Mouse (Mus musculus): Measurements from ENCODE around the gene A630095N17Rik. TPM values are rescaled to one million over a fixed set of nuclear protein-coding genes. Genes with fewer than 3 reads are reported as not detected.

A630095N17Rik gene
- polyA plus RNA-seq, 1 experiment from 2014 or later = not detected

DNA sequence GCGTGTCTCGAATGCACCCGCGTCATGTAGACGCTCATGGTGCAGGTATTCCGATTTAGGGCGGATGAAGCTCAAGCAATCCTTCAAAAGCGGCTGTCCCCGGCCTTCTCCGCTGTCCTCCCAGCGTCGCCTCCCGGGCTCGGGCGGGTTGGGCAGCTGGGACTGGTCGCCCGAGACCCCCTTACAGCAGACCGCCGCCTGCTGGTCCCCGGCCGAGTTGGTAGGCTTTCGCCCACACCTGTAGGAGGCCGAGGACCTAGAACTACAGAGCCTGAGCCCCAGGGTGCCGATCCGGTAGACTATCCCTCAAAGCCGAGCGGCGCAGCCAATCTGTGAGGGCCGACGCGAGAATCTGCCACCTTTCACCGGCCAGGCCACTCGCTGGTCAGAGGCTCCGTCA is 12.4 kb downstream of the A630095N17Rik start, which contains the start of gene Tuba4a:
Gene Tuba4a, minus strand, starts transcription at position 335 of the 400 bp plus-strand sequence.
- Histone ChIP-seq H3K9me3 (ENCODE audit: control insufficient read depth, low read length) (no peaks in the 10 kb centered on the region), H3K4me3 (ENCODE audit: low read depth, low read length) (peak within 1 kb of the TSS; percentile 57), H3K27ac (replicated peaks; ENCODE audit: low read depth, low read length) (no peak within 1 kb of the TSS), H3K27me3 (replicated peaks; ENCODE audit: control insufficient read depth, insufficient read depth, low read length) (peaks cover 53% of the 10 kb centered on the region), H3K4me2 (ENCODE audit: low read depth, low read length) (peak within 1 kb of the TSS; percentile 95), H3K4me1 (ENCODE audit: control insufficient read depth, insufficient read depth, low read length) (peaks cover 7% of the 10 kb centered on the region; the same call in 1 of the 2 replicates), H3K36me3 (ENCODE audit: control insufficient read depth, insufficient read depth, low read length) (peaks cover 16% of the 10 kb centered on the region), H3K9ac (ENCODE audit: low read depth, low read length) (peak within 1 kb of the TSS; percentile 52)
- ATAC-seq (ENCODE audit: low read depth) (peak; percentile 41), DNase-seq (ENCODE audit: low spot score) (no peak)
- WGBS = under 1% methylated on average over 22 of the region's 34 CpGs

DNA sequence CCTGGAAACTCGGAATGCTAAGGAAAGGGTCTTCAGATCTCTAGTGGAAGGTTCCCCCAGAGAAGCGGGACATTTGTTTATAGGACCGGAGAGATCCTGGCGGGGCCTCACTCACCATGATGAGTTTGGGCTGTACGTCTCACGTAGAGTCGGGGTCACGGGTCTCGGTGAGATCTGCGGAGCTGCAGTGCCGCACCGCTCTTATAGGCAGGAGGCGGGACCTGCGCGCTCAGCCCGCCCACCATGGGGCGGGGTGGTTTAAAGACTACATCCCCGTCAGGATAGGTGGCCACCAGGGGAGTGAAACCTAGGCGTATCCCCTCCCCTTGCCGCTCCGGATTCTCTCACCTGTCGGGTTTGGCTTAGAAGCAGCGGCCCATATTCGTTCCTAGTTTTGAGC is 12.8 kb downstream of the A630095N17Rik start:
- Histone ChIP-seq H3K27me3 (replicated peaks; ENCODE audit: control insufficient read depth, insufficient read depth, low read length) (peaks cover 53% of the 10 kb centered on the region), H3K27ac (replicated peaks; ENCODE audit: low read depth, low read length) (no peak overlapping the region), H3K9me3 (ENCODE audit: control insufficient read depth, low read length) (no peaks in the 10 kb centered on the region), H3K4me2 (ENCODE audit: low read depth, low read length) (peak overlapping the region; percentile 95), H3K36me3 (ENCODE audit: control insufficient read depth, insufficient read depth, low read length) (peaks cover 20% of the 10 kb centered on the region), H3K4me1 (ENCODE audit: control insufficient read depth, insufficient read depth, low read length) (peaks cover 7% of the 10 kb centered on the region; the same call in 1 of the 2 replicates), H3K4me3 (ENCODE audit: low read depth, low read length) (peak overlapping the region; percentile 57), H3K9ac (ENCODE audit: low read depth, low read length) (peak overlapping the region; percentile 52)
- 0% methylated on average over 18 of the region's 24 CpGs for WGBS
- peak; percentile 93 for ATAC-seq (ENCODE audit: low read depth)
- DNase-seq (ENCODE audit: low spot score) = peak; percentile 89

- ATAC-seq (ENCODE audit: low read depth) (peak; percentile 64), DNase-seq (ENCODE audit: low spot score) (peak; percentile 47)
- Histone ChIP-seq H3K4me1 (ENCODE audit: control insufficient read depth, insufficient read depth, low read length) (peaks cover 7% of the 10 kb centered on the region; the same call in 1 of the 2 replicates), H3K36me3 (ENCODE audit: control insufficient read depth, insufficient read depth, low read length) (peaks cover 27% of the 10 kb centered on the region), H3K4me3 (ENCODE audit: low read depth, low read length) (peak overlapping the region; percentile 57), H3K27ac (replicated peaks; ENCODE audit: low read depth, low read length) (no peak overlapping the region), H3K27me3 (replicated peaks; ENCODE audit: control insufficient read depth, insufficient read depth, low read length) (peaks cover 53% of the 10 kb centered on the region), H3K9me3 (ENCODE audit: control insufficient read depth, low read length) (no peaks in the 10 kb centered on the region), H3K9ac (ENCODE audit: low read depth, low read length) (peak overlapping the region; percentile 52), H3K4me2 (ENCODE audit: low read depth, low read length) (peak overlapping the region; percentile 95)
- WGBS = 2% methylated on average over 38 of the region's 38 CpGs
Measured at GRCm38 (mm10) chr1:75218227-75219001, 13.5 kb downstream of the A630095N17Rik start.

DNA sequence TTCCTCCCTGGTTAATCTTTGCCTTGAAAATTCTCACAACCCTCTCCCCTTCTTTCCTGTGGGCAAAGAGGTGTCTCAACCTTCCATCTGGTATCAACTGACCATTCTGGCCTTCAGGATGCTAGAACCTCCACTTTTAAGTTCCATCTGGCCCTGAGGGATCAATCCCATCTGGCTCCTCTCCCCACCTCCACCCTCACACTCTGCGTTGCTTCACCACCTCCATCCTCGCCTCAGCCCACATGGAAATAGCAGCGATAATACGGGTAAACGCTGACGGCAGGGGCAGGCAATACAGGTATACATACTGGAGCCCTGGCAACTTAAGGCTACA is 14.0 kb downstream of the A630095N17Rik start:
- 0 out of 2 replicates have a peak overlapping the region, but pooled peaks have one; percentile 52 for H3K9ac ChIP-seq (ENCODE audit: low read depth, low read length)
- DNase-seq (ENCODE audit: low spot score) (no peak), ATAC-seq (ENCODE audit: low read depth) (no peak; the same call in 1 of the 2 replicates)
- peaks cover 32% of the 10 kb centered on the region for H3K36me3 ChIP-seq (ENCODE audit: control insufficient read depth, insufficient read depth, low read length)
- peaks cover 53% of the 10 kb centered on the region for H3K27me3 ChIP-seq (replicated peaks; ENCODE audit: control insufficient read depth, insufficient read depth, low read length)
- WGBS = under 1% methylated on average over 6 of the region's 6 CpGs
- H3K4me1 ChIP-seq (ENCODE audit: control insufficient read depth, insufficient read depth, low read length) = peaks cover 7% of the 10 kb centered on the region; the same call in 1 of the 2 replicates
- peak overlapping the region; percentile 95 for H3K4me2 ChIP-seq (ENCODE audit: low read depth, low read length)
- no peak overlapping the region for H3K27ac ChIP-seq (replicated peaks; ENCODE audit: low read depth, low read length)
- peak overlapping the region; percentile 57 for H3K4me3 ChIP-seq (ENCODE audit: low read depth, low read length)
- no peaks in the 10 kb centered on the region for H3K9me3 ChIP-seq (ENCODE audit: control insufficient read depth, low read length)

GRCm38 (mm10) chr1:75216797-75217585 is 14.9 kb downstream of the A630095N17Rik start:
- WGBS = 75% methylated on average over 12 of the region's 13 CpGs
- peaks cover 53% of the 10 kb centered on the region for H3K27me3 ChIP-seq (replicated peaks; ENCODE audit: control insufficient read depth, insufficient read depth, low read length)
- no peak for DNase-seq (ENCODE audit: low spot score)
- no peak overlapping the region for H3K27ac ChIP-seq (replicated peaks; ENCODE audit: low read depth, low read length)
- ATAC-seq (ENCODE audit: low read depth) = no peak
- H3K9me3 ChIP-seq (ENCODE audit: control insufficient read depth, low read length) = no peaks in the 10 kb centered on the region
- H3K36me3 ChIP-seq (ENCODE audit: control insufficient read depth, insufficient read depth, low read length) = peaks cover 40% of the 10 kb centered on the region
- peaks cover 7% of the 10 kb centered on the region; the same call in 1 of the 2 replicates for H3K4me1 ChIP-seq (ENCODE audit: control insufficient read depth, insufficient read depth, low read length)
- 0 out of 2 replicates have a peak overlapping the region, but pooled peaks have one; percentile 57 for H3K4me3 ChIP-seq (ENCODE audit: low read depth, low read length)
- peak overlapping the region; percentile 95; the same call in 1 of the 2 replicates for H3K4me2 ChIP-seq (ENCODE audit: low read depth, low read length)
- no peak overlapping the region for H3K9ac ChIP-seq (ENCODE audit: low read depth, low read length)

GRCm38 (mm10) chr1:75215785-75216184 is 16.1 kb downstream of the A630095N17Rik start:
- 95% methylated on average over 9 of the region's 9 CpGs for WGBS
- no peak overlapping the region for H3K9ac ChIP-seq (ENCODE audit: low read depth, low read length)
- peaks cover 40% of the 10 kb centered on the region for H3K36me3 ChIP-seq (ENCODE audit: control insufficient read depth, insufficient read depth, low read length)
- H3K4me2 ChIP-seq (ENCODE audit: low read depth, low read length) = no peak overlapping the region
- no peak overlapping the region for H3K4me3 ChIP-seq (ENCODE audit: low read depth, low read length)
- H3K27ac ChIP-seq (replicated peaks; ENCODE audit: low read depth, low read length) = no peak overlapping the region
- peaks cover 13% of the 10 kb centered on the region; the same call in 1 of the 2 replicates for H3K4me1 ChIP-seq (ENCODE audit: control insufficient read depth, insufficient read depth, low read length)
- no peak for DNase-seq (ENCODE audit: low spot score)
- ATAC-seq (ENCODE audit: low read depth) = no peak
- H3K27me3 ChIP-seq (replicated peaks; ENCODE audit: control insufficient read depth, insufficient read depth, low read length) = peaks cover 43% of the 10 kb centered on the region
- H3K9me3 ChIP-seq (ENCODE audit: control insufficient read depth, low read length) = no peaks in the 10 kb centered on the region

- no peak overlapping the region for H3K4me2 ChIP-seq (ENCODE audit: low read depth, low read length)
- no peak overlapping the region for H3K9ac ChIP-seq (ENCODE audit: low read depth, low read length)
- H3K36me3 ChIP-seq (ENCODE audit: control insufficient read depth, insufficient read depth, low read length) = peaks cover 40% of the 10 kb centered on the region
- H3K4me1 ChIP-seq (ENCODE audit: control insufficient read depth, insufficient read depth, low read length) = peaks cover 19% of the 10 kb centered on the region
- ATAC-seq (ENCODE audit: low read depth) = no peak
- H3K27me3 ChIP-seq (replicated peaks; ENCODE audit: control insufficient read depth, insufficient read depth, low read length) = peaks cover 34% of the 10 kb centered on the region
- H3K4me3 ChIP-seq (ENCODE audit: low read depth, low read length) = no peak overlapping the region
- 71% methylated on average over 5 of the region's 5 CpGs for WGBS
- H3K27ac ChIP-seq (replicated peaks; ENCODE audit: low read depth, low read length) = no peak overlapping the region
- H3K9me3 ChIP-seq (ENCODE audit: control insufficient read depth, low read length) = no peaks in the 10 kb centered on the region
- no peak for DNase-seq (ENCODE audit: low spot score)
Measured at GRCm38 (mm10) chr1:75214886-75215285, 17.0 kb downstream of the A630095N17Rik start.

- no peak overlapping the region for H3K27ac ChIP-seq (replicated peaks; ENCODE audit: low read depth, low read length)
Measured at GRCm38 (mm10) chr1:75214442-75214841, 17.5 kb downstream of the A630095N17Rik start.

More at GRCm38 (mm10) chr1:75214442-75214841, 17.5 kb downstream of the A630095N17Rik start:
- no peak overlapping the region for H3K4me3 ChIP-seq (ENCODE audit: low read depth, low read length)
- DNase-seq (ENCODE audit: low spot score) (no peak), ATAC-seq (ENCODE audit: low read depth) (no peak)
- no peak overlapping the region for H3K4me2 ChIP-seq (ENCODE audit: low read depth, low read length)
- H3K9me3 ChIP-seq (ENCODE audit: control insufficient read depth, low read length) = no peaks in the 10 kb centered on the region
- 82% methylated on average over 2 of the region's 2 CpGs for WGBS
- peaks cover 40% of the 10 kb centered on the region for H3K36me3 ChIP-seq (ENCODE audit: control insufficient read depth, insufficient read depth, low read length)
- H3K4me1 ChIP-seq (ENCODE audit: control insufficient read depth, insufficient read depth, low read length) = peaks cover 23% of the 10 kb centered on the region
- no peak overlapping the region for H3K9ac ChIP-seq (ENCODE audit: low read depth, low read length)
- H3K27me3 ChIP-seq (replicated peaks; ENCODE audit: control insufficient read depth, insufficient read depth, low read length) = peaks cover 30% of the 10 kb centered on the region

All from embryonic facial prominence, embryonic 14.5 days (tissue).